Mouse (Mus musculus): ENCODE results near the gene Tmem38b. TPM values are rescaled to one million over a fixed set of nuclear protein-coding genes. Genes with fewer than 3 reads are reported as not detected.
A peak's percentile ranks its signal among the peaks of the same experiment; 100 is the strongest.

Tmem38b gene
- total RNA-seq, 2 experiments from 2014 or later = 15.2 to 15.5 TPM

DNA sequence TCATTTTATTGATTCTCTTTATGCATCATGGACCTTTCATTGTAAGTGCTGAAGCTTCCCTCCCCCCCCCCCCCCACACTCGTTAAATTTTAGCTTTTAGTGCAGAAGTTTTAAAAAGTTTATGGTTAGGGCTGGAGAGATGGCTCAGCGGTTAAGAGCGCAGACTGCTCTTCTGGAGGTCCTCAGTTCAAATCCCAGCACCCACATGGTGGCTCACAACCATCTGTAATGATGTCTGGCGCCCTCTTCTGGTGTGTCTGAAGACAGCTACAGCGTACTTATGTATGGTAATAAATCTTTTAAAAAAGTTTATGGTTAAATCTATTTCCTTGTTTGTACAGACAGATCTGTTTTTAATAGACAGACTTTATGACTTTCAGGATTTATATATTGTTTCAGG, 2.0 kb downstream of the Tmem38b start:
- no peak for DNase-seq (ENCODE audit: low spot score in 2 of 2)

DNA sequence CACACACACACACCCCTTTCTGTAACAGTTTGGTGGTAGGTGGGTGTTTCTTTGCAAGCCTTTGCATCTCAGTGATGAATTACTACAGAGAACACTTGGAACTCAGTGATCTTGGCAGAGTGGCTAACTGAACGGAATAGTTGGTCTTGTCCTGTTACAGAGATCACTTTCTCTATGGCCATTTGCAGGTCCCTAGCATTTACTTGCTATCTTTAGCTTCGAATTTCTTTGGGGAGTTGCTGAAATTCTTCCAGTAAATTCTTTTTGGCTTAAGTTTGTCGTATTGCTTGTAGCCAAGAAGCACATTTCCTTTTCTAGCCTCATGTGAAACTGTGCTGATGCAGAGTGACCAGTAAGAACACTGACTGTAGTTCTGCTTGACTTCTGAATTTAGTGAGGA, 3.1 kb downstream of the Tmem38b start:
- no peak for DNase-seq (ENCODE audit: low spot score in 2 of 2)

DNA sequence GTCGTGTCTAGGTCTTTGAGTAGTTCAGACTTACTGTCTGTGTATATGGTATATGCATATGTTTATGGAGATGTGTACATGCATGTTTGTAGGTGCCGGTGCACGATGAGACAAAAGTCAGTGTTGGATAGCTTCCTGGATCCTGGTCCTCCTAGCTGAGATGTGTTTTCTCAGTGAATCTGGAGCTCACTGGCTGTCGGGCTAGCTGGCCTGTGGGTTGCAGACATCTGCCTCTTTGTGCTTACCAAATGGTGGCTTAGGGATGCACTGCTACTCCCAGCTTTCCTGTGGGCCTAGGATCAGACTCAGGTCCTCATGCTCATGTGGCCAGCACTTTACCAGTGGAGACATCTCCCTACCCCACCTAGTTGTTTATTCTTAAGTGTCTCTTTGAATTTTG, 4.2 kb downstream of the Tmem38b start:
- no peak for DNase-seq (ENCODE audit: low spot score in 2 of 2)

DNA sequence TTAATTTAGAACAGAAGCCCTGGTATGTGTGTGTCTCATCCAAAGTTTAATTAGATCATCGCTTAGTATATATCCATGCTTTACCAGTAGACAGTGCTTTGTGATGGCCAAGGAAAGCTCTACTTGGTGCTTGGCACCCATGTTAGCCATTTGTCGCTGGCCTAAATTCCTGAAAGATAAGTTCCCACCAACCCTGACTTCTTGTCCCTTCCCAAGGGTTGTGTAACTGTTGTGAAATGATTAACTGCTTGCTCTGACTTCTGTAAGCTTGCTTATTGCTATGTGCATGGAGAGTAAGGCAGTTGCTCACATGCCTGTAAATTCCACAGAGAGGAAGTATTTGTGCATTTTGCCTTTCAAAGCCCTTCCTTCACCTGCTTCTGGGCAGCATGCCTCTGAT, 4.7 kb downstream of the Tmem38b start:
- DNase-seq (ENCODE audit: low spot score in 2 of 2) = no peak

DNA sequence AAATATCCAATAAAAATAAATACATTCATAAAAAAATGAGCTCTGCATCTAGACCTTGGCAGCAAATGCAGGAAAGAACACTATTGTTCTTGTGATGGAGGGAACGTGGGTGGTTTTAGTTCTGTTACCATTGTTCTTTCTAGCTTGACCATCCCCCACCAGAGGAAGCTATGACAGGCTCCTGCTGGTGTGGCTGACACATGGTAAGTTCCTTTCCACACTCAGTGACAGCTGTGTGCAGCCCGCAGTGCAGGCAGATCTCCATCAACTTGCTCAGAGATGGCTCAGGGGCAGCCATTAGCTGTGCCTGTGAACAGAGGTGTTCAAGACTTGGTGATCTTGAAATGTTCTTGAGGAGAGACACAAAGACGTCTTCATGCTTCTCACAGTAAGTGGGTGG, 6.5 kb downstream of the Tmem38b start:
- DNase-seq (ENCODE audit: low spot score in 2 of 2) = peak in 1 of 2 experiments; percentile 46

DNA sequence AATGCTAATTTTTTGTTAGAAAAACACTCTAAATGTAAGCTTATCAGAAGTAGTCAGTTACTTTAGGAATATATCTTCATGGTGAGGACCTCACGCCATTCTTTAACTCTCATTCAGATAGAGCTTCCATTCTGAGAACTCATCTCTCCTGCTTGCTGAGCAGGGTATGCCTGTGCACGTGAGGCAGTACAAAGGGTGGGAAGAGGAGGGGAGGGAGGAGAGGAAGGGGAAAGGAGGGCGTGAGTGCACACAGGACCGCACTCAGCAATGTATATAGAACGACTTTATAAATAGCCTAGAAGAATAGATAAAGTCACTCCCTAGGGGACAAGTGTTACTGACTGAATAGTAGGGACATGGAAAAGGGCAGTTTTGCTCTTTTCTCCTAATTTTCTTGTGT, 11.1 kb downstream of the Tmem38b start:
- no peak for DNase-seq (ENCODE audit: low spot score in 2 of 2)

DNA sequence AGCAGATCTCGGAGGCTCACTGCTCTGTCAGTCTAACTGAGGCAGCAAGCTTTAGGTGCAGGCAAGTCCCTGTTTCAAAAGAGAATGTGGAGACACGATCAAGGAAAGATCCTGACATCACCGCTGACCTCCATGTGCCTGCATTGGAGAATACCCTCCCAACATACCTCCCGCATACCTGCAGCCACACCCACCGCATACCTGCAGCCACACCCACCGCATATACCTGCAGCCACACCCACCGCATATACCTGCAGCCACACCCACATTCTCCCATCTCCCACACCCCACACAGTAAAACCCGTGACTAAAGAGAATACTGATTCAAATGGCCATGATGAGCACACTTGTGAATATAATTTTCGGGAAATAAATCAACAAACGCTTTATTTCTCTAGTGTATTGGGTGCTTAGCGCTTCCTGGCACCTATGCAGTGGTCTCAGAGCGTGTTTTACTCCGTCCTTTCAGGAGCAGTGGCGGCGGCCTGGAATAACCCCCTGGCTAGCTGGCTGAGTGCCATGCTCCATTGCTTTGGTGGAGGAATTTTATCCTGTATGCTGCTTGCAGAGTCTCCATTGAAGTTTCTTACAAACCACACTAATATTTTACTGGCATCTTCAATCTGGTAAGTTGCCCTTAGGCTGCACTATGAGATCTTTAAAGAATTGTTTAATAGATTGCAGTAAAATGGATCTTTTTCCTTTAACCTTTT, 14.5 kb downstream of the Tmem38b start:
- DNase-seq (ENCODE audit: low spot score in 2 of 2) = no peak

DNA sequence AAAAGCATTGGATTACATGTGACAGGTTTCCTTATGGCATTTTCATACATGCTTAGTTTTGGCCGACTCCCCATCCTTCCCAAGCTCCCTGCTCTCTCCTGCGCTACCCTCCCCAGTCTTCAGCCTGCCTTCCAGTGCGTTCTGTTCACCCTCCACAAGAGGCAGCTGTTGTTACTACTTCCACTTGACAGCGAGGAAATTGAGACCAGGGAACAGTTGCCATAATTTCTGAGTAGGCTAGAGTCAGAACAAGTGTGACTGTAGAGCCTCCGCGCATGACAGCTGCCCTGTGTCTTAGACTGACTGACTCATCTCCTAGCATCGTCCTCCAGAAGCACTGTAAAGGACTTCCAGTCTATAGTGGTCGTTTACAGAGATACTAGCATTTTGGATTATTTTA, 17.7 kb downstream of the Tmem38b start:
- peak in 1 of 2 experiments; percentile 42 for DNase-seq (ENCODE audit: low spot score in 2 of 2)

DNA sequence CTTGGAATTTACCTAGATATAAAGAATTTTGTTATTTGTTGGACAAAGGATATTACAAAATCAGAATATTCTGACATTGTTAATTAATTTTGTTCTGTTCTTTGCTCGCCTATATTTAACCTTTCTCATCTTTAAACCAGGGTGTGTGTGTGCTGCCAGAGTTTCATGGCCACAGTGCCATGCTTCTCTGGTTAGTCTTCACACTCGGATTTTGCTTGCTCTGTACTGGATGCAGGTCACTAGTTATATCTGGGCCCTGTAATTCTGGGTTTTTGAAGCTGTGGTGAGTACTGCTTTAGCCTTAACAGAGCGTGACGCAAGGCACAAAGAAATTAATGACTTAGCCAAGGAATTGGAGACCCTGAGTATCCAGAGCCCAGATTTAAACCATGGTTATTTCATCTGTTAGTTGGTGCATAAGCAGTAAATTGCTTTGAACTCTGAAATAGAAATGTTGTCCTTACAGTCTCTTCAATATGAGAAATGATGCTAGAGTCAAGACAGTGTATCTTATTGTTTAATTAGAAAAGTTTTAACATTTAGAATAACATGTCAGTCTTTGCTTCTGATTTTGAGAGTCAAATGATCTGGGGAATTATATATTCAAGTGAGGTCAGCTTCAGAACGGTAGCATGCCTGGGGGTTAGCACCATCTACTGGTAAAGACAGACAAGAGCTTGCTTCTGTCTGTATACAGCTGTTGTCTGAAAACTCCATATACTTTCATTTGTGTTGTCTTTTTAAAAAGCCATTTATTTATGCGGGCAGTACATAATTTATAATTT, 19.2 kb downstream of the Tmem38b start:
- DNase-seq (ENCODE audit: low spot score in 2 of 2) = peak in 1 of 2 experiments; percentile 58

DNA sequence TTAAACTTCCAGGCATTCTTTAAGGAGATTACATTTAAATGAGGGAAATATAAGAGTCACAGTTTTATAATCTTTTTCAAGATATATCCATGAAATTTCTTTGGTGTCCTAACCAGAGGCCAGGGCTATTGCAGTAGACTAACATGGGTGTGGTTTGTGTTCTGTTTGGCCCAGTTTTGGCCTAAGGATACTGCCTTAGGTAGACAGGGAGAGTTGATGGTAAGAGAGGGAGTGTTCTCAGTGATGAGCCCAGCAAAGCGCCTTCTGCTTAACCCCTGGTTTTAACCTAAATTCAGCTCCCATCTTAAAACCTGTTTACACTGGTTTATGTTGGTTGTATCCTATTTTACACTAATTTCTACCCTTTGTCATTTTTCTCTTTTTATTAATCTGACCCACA, 19.8 kb downstream of the Tmem38b start:
- DNase-seq (ENCODE audit: low spot score in 2 of 2) = no peak

DNA sequence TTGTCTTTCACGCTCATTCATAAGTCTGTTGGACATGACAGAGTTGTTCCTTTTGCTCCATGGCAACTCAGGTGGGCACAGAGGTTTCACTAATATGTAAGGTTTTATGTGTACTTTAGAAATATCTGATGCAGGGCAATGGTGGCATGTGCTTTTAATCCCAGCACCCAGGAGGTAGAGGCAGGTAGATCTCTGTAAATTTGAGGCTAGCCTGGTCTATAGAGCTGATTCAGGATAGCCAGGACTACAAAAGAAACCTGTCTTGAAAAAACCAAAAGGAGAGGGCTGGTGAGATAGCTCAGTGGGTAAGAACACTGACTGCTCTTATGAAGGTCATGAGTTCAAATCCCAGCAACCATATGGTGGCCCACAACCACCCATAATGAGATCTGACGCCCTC, 20.5 kb downstream of the Tmem38b start:
- no peak for DNase-seq (ENCODE audit: low spot score in 2 of 2)

DNA sequence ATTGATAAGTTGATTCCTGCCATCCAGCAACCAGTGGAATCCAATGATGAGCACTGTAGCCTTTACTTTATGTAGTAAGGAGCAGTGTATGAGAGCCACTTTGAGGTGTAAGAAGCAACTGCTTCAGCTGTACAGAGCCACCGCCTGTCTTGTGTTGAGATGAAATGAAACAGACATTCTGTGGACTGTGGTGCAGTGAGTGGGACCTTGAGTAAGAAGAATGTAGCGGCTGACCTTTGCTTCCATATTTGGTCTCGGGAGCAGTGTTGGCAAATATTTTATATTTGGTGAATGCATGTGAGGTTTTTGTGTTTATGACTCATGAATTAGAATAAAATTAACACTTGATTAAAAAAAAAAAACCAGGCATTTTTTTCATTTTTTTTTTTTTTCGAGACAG, 21.7 kb downstream of the Tmem38b start:
- DNase-seq (ENCODE audit: low spot score in 2 of 2) = no peak

DNA sequence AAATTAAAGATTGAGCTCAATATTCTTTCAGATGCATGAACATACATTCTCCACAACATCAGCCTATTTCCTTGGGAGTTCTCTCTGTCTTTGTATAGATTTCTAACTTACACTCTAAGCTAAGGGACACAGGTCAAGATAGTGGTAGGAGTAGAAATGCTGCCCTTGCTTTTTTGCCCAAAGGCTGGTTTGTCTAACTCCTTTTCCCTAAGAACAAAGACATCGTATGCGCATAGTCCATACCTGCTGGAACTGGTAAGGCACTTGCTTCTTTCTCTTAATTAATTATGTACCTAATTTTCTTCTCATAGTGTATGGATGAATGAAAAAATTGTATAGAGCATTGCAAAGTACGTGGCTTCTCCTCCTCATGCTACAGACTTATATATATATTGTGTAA, 22.5 kb downstream of the Tmem38b start:
- no peak for DNase-seq (ENCODE audit: low spot score in 2 of 2)

DNA sequence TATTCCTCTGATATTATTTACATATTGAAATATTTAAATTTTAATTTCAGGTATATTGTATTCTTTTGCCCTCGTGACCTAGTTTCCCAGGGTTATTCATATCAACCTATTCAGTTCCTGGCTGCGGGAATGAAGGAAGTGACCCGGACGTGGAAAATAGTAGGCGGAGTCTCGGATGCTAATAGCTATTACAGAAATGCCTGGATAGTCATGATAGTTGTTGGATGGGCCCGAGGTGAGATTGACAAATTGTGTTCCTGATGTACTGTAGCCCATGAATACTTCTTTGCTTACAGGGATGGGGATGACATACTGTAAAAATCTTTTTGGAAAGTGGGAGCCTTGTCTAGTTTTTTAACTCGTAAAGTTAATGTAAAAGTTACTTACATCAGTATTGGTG, 23.0 kb downstream of the Tmem38b start:
- no peak for DNase-seq (ENCODE audit: low spot score in 2 of 2)

DNA sequence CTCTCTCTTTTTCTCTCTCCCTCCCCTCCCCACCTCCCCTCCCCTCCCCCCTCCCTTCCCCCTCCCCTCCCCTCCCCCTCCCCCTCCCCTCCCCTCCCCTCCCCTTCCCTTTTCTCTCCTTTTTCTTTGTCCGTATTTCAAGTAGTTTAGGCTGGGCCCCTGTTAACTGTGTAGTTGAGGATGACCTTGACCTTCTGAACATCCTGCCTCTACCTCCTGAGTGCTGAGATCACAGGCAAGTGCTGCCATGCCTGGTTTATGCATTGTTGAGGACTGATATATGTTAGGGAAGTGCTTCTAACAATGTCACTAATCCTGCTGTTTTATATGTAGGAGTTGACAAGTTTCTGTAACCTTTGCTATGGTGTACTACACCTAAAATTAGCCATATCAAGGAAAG, 24.0 kb downstream of the Tmem38b start:
- DNase-seq (ENCODE audit: low spot score in 2 of 2) = no peak

DNA sequence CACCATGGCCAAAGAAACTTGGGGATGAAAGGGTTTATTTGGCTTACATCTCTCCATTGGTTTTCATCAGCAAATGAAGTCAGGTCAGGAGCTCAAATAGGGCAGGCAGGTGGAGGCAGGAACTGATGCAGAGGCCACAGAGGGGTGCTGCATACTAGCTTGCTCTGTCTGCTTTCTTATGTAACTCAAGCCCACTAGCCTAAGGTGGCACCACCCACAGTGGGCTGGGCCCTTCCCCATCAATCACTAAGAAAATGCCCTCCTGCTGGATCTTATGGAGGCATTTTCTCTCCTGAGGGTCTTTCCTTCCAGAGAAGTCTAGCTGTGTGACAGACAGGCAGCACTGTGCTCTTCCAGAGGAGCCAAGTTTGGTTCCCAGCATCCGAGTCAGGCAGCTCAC, 27.5 kb downstream of the Tmem38b start:
- DNase-seq (ENCODE audit: low spot score in 2 of 2) = no peak

DNA sequence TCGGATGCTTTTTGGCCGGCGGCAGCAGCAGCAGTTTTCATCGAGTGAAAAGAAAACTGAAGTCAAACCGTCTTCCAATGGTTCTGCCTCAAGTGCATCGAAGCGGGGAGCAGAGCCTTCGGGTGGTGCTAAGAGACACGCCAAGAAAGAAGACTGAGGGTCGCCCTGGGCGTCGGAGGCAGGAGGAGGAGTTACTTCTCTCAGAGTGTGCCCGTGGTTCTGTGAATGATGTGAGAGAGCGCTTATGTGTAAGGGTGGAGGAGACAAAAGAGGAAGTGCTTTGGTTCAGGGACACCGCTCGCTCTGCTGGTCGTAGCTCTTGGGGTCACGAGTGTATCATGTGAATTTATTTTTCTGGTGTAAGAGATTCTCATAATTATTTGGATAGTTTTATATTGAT, 34.1 kb downstream of the Tmem38b start:
- no peak for DNase-seq (ENCODE audit: low spot score in 2 of 2)

DNA sequence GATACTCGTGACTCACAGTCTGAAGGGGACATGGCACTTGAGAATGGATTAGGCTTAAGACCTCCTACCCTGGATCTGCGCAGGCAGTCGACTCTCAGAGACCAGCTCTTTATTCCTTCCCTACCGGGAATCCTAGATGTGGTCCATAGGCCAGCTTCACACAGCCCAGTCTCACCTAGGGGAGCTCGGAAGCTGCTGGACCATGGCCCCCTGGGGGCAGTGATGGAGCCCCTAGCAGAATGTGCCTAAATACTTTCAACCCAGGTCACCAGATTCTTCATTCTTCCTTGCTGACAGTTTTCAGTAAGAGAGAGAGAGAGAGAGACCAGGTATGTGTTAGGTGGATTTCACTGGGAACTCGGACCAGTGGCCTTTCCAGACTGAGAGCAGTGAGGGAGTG, 36.3 kb downstream of the Tmem38b start:
- no peak for DNase-seq (ENCODE audit: low spot score in 2 of 2)

DNA sequence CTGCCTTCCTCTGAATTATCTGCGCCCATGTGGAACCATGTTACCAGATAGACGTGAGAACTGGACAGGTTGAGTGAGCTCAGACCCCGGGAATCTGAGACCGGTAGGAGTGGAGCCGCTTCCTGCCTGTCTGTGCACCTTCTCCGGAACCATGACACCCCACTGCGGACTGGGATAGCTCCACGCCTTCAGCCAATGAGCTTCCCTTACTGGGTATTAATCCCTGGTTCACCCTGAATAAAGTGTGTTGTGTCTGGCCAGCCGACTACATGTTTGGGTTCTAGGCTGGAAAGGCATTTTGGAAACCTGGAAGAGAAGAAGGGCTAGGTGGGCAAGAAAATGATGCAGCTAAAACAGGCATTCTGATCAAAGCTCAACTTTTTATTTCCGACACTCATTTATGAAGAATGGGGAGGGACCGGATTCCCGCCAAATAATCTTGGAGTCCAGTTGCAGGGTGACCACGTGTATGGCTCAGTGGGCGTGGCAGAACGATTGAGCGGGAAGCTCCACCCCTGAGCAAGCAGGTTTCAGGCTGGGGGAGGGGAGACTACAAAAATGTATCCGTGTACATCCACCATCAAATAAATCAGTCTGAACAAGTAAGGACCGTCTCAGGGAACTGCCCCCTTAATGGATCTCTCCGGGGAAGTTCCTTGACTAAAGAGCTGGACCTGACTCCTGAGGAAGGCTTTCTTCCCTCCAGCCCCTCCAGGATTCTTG, 38.4 kb downstream of the Tmem38b start:
- DNase-seq (ENCODE audit: low spot score in 2 of 2) = no peak

DNA sequence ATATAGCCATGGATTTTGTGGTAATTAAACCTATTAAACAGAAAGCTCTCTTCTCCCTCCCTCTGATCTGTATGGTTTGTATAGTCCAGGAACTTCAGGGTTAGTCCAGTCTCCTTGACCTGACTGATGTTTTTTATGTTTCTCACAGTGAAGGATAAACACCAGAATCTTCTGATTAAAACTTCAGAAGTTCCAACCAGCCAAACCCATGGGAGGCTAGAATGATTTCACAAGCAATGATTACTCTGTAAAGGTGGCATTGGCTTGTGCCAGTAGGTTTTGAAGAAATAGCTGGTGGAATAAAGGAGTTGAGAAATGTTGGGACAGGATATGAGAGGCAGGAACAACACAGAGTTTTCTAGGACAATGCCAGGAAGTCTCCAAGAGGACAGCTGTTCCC, 40.6 kb downstream of the Tmem38b start:
- DNase-seq (ENCODE audit: low spot score in 2 of 2) = no peak

DNA sequence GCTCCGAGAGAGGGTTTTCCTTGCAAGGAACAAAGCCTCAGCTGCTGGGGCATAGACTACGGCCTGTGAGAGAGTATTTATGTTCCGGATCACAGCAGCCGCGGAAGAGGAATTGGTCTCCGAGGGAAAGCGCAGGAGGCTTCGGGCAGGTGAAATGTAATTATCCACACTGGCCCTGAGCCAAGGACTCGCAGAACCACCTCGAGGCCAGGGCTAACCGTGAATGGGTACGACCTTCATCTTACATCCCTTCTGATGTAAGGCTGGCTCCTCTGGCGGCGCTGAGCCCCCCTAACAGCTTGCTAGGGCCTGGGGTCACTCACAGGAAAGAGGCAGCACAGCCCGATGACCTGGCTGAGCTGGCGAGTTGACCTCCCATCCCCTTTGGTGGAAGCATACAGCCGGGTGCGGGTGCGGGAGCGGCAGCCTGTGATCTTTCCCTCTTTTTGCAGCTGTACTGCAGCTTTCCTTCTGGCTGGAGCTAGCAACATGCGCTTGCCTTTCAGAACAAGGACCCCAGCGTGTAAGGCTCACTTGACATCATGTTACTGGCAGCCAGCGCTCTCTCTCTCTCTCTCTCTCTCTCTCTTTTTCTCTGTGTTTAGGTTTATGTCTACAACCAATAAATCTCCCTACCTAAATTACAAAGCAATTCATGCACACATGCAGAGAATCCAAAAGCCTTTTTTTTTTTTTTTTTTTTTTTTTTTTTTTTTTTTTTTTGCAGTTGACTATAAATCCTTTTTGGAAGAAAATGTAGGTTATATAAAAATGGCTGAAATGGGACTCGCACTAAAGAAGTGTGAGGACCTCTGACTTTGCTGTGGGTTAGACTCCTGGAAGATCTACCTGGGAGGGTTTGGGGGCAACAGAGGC, 52.9 kb downstream of the Tmem38b start:
- no peak for DNase-seq (ENCODE audit: low spot score in 2 of 2)
